Mouse (Mus musculus) kidney, adult 10 weeks (tissue): ENCODE measurements around the gene Gpr142. TPM values are rescaled to one million over a fixed set of nuclear protein-coding genes. Genes with fewer than 3 reads are reported as not detected.

Experiments used
- polyA plus RNA-seq: library from polyadenylated mRNA; stranded (reverse); fragments of 350-450 nt; fragmentation: Illumina TruSeq; extraction: RNeasy Lipid Tissue Mini Kit (QIAGEN cat#74804); gene quantifications from one replicate; pipeline ENCODE4 v1.2.3, GENCODE M21; 2014; ENCODE audit warnings: low read depth, low replicate concordance

Gene Gpr142
- not detected for polyA plus RNA-seq

GRCm38 (mm10) chr11:114798624-114799023 is at the start of gene Gpr142:
Gpr142 (plus strand) TSS chr11:114798924.

GRCm38 (mm10) chr11:114764820-114765818 is 33.6 kb upstream of the Gpr142 start, which contains the start of gene Kif19a:
Kif19a (plus strand) TSS chr11:114765388.

GRCm38 (mm10) chr11:114795848-114796322 is 2.8 kb upstream of the Gpr142 start, which contains the start of gene Btbd17:
Btbd17 (minus strand) TSS chr11:114795945.

GRCm38 (mm10) chr11:114850452-114851268 is 51.9 kb downstream of the Gpr142 start, which contains the start of gene Gprc5c:
Gprc5c (plus strand) TSS chr11:114851152.

Other genes starting within 250 kb of the Gpr142 start
- 170 TPM for gene Rpl38, start 130.4 kb upstream of the Gpr142 start, polyA plus RNA-seq
- 1.9 TPM for gene Ttyh2, start 123.5 kb upstream of the Gpr142 start, polyA plus RNA-seq
- not detected for gene Dnaic2, start 71.5 kb upstream of the Gpr142 start, polyA plus RNA-seq
- not detected for gene Kif19a, start 33.5 kb upstream of the Gpr142 start, polyA plus RNA-seq
- gene Btbd17, start 3.0 kb upstream of the Gpr142 start, polyA plus RNA-seq: not detected
- gene Gprc5c, start 52.2 kb downstream of the Gpr142 start, polyA plus RNA-seq: 24.3 TPM
- 0.36 TPM for gene Cd300a, start 91.1 kb downstream of the Gpr142 start, polyA plus RNA-seq
- not detected for gene Cd300lb, start 135.5 kb downstream of the Gpr142 start, polyA plus RNA-seq
- gene Cd300c, start 170.2 kb downstream of the Gpr142 start, polyA plus RNA-seq: not detected
- gene Cd300ld, start 191.0 kb downstream of the Gpr142 start, polyA plus RNA-seq: 0.97 TPM
- gene Cd300c2, start 203.0 kb downstream of the Gpr142 start, polyA plus RNA-seq: 0.53 TPM
- gene Cd300ld2, start 217.3 kb downstream of the Gpr142 start, polyA plus RNA-seq: not detected
- not detected for gene Cd300ld4, start 228.1 kb downstream of the Gpr142 start, polyA plus RNA-seq
- gene Cd300ld5, start 238.8 kb downstream of the Gpr142 start, polyA plus RNA-seq: not detected
- not detected for gene Cd300ld3, start 249.5 kb downstream of the Gpr142 start, polyA plus RNA-seq